Comparison of ENCODE assay signal across 10 mouse cellular contexts in the genomic region with DNA sequence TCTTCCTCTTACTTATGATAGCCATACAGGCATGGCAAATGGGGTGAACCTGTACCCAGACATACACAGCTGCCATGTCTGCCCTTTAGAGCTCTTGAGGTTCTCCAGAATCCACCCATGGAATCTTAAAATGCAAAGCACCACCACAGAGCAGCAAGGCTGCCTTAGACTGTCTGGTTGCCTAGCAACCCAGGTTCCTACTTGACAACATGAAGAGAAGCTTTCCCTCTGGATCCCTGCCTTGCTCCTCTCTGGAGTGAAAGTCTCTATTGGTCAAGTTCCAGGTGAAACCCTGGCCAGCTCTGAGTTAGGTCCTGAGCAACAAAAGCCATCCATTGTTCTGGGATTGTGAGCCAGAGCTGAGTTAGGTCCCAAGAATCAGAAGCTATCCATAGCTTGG. TPM values are rescaled to one million over a fixed set of nuclear protein-coding genes. Genes with fewer than 3 reads are reported as not detected.
A peak's percentile ranks its signal among the peaks of the same experiment; 100 is the strongest.
DNase-seq lines count a peak whose midpoint lies in the region; ATAC-seq and TF ChIP-seq lines count a peak whose summit lies in the region.
"Had no signal": no experiment of that assay in that cellular context is flagged by ENCODE, and none has a peak within 500 bp of the region (broad histone marks: within the 10 kb centered on the region; RNA-seq: fewer than 3 reads in every experiment).

No protein-coding gene starts in this region.

- TF ChIP-seq POLR2A in kidney, adult 2 months (IDR thresholded peaks at IDR 0.05; ENCODE audit: low read depth, low read length) = no peak

- intact Hi-C loops in left cerebral cortex, postnatal 36 days (cut with DNase I) = no loop called here

- ATAC-seq in forebrain, embryonic 14.5 days = no peak
- ATAC-seq in forebrain, embryonic 12.5 days (ENCODE audit: low FRiP score) = no peak
- ATAC-seq in hindbrain, embryonic 16.5 days = peak; percentile 75
- ATAC-seq: inflammation-experienced regulatory T-cells, adult 6 months had no signal

- DNase-seq in forebrain, embryonic 14.5 days (ENCODE audit: low spot score) = peak; percentile 75
- DNase-seq in R1 (ENCODE audit: low read depth, low spot score) = peak; percentile 51
- DNase-seq in left cerebral cortex, postnatal 36 days (ENCODE audit: low spot score in 2 of 2) = peak; percentile 40 to 45
- no peak for DNase-seq in adrenal gland, adult 2 months
- DNase-seq in kidney, adult 2 months = no peak
- no peak for DNase-seq in testis, postnatal 14 days (ENCODE audit: low spot score)

- TF ChIP-seq CTCF in kidney, adult 2 months (conservative IDR thresholded peaks at IDR 0.05; ENCODE audit: insufficient read depth, insufficient read length, low read depth, low read length) = no peak

- no peak overlapping the region for H3K4me2 ChIP-seq in forebrain, embryonic 14.5 days (ENCODE audit: low read length)
- no peak overlapping the region for H3K4me2 ChIP-seq in forebrain, embryonic 12.5 days
- H3K4me2 ChIP-seq in hindbrain, embryonic 16.5 days (ENCODE audit: low read length) = no peak overlapping the region

- peaks cover 10% of the 10 kb centered on the region for H3K4me1 ChIP-seq in forebrain, embryonic 14.5 days (ENCODE audit: control insufficient read depth, insufficient read depth, low read length)
- peaks cover 22% of the 10 kb centered on the region for H3K4me1 ChIP-seq in forebrain, embryonic 12.5 days
- H3K4me1 ChIP-seq in hindbrain, embryonic 16.5 days (ENCODE audit: control insufficient read depth, insufficient read depth, low read depth, low read length) = peaks cover 28% of the 10 kb centered on the region
- no peaks in the 10 kb centered on the region for H3K4me1 ChIP-seq in kidney, adult 2 months (ENCODE audit: control insufficient read depth, insufficient read depth, low read length)

- no peak overlapping the region for H3K4me3 ChIP-seq in forebrain, embryonic 14.5 days (ENCODE audit: low read depth, low read length)
- H3K4me3 ChIP-seq in forebrain, embryonic 12.5 days (replicated peaks) = no peak overlapping the region
- H3K4me3 ChIP-seq in hindbrain, embryonic 16.5 days (ENCODE audit: low read length) = no peak overlapping the region
- no peak overlapping the region for H3K4me3 ChIP-seq in kidney, adult 2 months (ENCODE audit: insufficient read depth, low read depth, low read length)

- no peak overlapping the region for H3K27ac ChIP-seq in forebrain, embryonic 14.5 days (ENCODE audit: low read depth, low read length)
- no peak overlapping the region for H3K27ac ChIP-seq in forebrain, embryonic 12.5 days
- peak overlapping the region; percentile 65 for H3K27ac ChIP-seq in hindbrain, embryonic 16.5 days (ENCODE audit: low read depth, low read length)
- no peak overlapping the region for H3K27ac ChIP-seq in kidney, adult 2 months (ENCODE audit: insufficient read depth, low read depth, low read length)

- no peak overlapping the region for H3K9ac ChIP-seq in forebrain, embryonic 14.5 days (ENCODE audit: low read length)
- H3K9ac ChIP-seq in forebrain, embryonic 12.5 days = no peak overlapping the region
- H3K9ac ChIP-seq in hindbrain, embryonic 16.5 days (ENCODE audit: low read depth, low read length) = no peak overlapping the region

- H3K9me3 ChIP-seq in forebrain, embryonic 14.5 days (replicated peaks; ENCODE audit: control insufficient read depth, low read length) = no peaks in the 10 kb centered on the region
- H3K9me3 ChIP-seq in forebrain, embryonic 12.5 days = no peaks in the 10 kb centered on the region
- no peaks in the 10 kb centered on the region for H3K9me3 ChIP-seq in hindbrain, embryonic 16.5 days (ENCODE audit: control insufficient read depth, low read length)

- no peaks in the 10 kb centered on the region for H3K27me3 ChIP-seq in forebrain, embryonic 14.5 days (replicated peaks; ENCODE audit: control insufficient read depth, insufficient read depth, low read length)
- no peaks in the 10 kb centered on the region for H3K27me3 ChIP-seq in forebrain, embryonic 12.5 days
- no peaks in the 10 kb centered on the region for H3K27me3 ChIP-seq in hindbrain, embryonic 16.5 days (replicated peaks; ENCODE audit: control insufficient read depth, insufficient read depth, low read length)
- H3K27me3 ChIP-seq in kidney, adult 2 months (replicated peaks; ENCODE audit: control insufficient read depth, insufficient read depth, low read length) = no peaks in the 10 kb centered on the region
- H3K27me3 ChIP-seq: CH12.LX had no signal

- H3K36me3 ChIP-seq in forebrain, embryonic 14.5 days (ENCODE audit: control insufficient read depth, insufficient read depth, low read length) = no peaks in the 10 kb centered on the region
- no peaks in the 10 kb centered on the region for H3K36me3 ChIP-seq in forebrain, embryonic 12.5 days (replicated peaks)
- no peaks in the 10 kb centered on the region for H3K36me3 ChIP-seq in hindbrain, embryonic 16.5 days (ENCODE audit: control insufficient read depth, insufficient read depth, low read length)
- H3K36me3 ChIP-seq in kidney, adult 2 months (ENCODE audit: control insufficient read depth, insufficient read depth, low read length) = no peaks in the 10 kb centered on the region

RNA-seq across cellular contexts. Expression of a gene that starts 43.0 kb away (rescaled TPM):
- polyA plus RNA-seq in forebrain, embryonic 14.5 days (2014; fragmentation: Nextera tagmentation; extraction: Ambion mirVana) = 100 and 189 TPM in 2 replicates
- 110 and 119 TPM in 2 replicates for polyA plus RNA-seq in forebrain, embryonic 12.5 days (2016; fragmentation: Nextera tagmentation; extraction: Ambion mirVana)
- polyA plus RNA-seq in hindbrain, embryonic 16.5 days (2015; fragmentation: Nextera tagmentation; extraction: Ambion mirVana) = 106 and 154 TPM in 2 replicates
- total RNA-seq in left cerebral cortex, postnatal 36 days (2021) = 100 to 1,000 TPM; 312 to 315 TPM
- 1,000 to 10,000 TPM; 1,087 to 1,247 TPM for total RNA-seq in adrenal gland, adult 2 months (2021)
- polyA plus RNA-seq in adrenal gland, adult 2 months (2012; rRNA removed) = 7.3 and 8.1 TPM in 2 replicates
- polyA plus RNA-seq in kidney, adult 2 months (2012; rRNA removed) = 97.7 and 121 TPM in 2 replicates

Comparison
In these comparisons a context has a peak if more than half of its experiments do, and no peak if none do; other contexts are left out.
1. DNase-seq: peak in forebrain, embryonic 14.5 days (single experiment), R1 (single experiment) and left cerebral cortex, postnatal 36 days (2 of 2); none in adrenal gland, adult 2 months (single experiment), kidney, adult 2 months (single experiment) and testis, postnatal 14 days (single experiment).
2. RNA of a gene that starts 43.0 kb away (polyA plus RNA-seq): 100 to 189 TPM in forebrain, embryonic 14.5 days, 106 to 154 TPM in hindbrain, embryonic 16.5 days, 110 to 119 TPM in forebrain, embryonic 12.5 days and 97.7 to 121 TPM in kidney, adult 2 months; 7.3 to 8.1 TPM in adrenal gland, adult 2 months; every median in the first group is over 10 times any median in the second.